Mouse (Mus musculus): ENCODE data around the gene Atp1a3.

Atp1a3 gene

DNA sequence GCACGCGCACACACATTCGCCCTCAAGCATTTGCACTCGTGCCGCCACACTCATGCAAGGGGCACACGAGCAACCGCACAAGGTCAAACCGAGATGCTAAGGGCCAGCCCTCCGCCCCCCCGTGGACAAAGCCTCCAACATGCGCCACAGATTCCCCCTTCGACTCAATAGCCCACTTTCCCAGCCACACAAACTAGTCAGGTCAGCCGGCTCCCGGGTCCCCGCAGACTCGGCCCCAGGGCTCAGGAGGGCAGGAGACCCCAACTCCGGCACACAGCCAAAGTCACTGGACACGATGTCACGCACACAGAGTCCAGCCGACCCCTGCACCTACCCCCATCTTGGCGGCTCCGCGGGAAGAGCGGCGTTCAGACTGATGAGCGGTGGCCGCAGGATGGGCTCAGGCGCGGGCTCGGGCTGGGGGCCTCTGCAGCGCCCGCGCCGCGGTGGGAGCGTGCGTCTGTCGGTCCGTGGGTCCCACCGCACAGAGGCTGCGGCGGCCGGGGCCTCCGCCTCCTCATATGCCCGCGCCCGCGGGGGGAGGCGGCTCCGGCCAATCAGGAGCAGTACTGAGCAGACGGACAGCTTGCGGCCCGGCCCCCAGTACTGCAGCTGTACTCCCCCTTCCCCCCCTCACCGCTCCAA, at the start of gene Atp1a3:
Gene Atp1a3 (minus strand): TSS at position 538 of the 645 bp plus-strand sequence.
- no peak for DNase-seq

GRCm38 (mm10) chr7:25052587-25052986, 46.8 kb upstream of the Atp1a3 start:
- no peak for DNase-seq

GRCm38 (mm10) chr7:25049295-25049930, 43.7 kb upstream of the Atp1a3 start:
- DNase-seq: no peak

DNA sequence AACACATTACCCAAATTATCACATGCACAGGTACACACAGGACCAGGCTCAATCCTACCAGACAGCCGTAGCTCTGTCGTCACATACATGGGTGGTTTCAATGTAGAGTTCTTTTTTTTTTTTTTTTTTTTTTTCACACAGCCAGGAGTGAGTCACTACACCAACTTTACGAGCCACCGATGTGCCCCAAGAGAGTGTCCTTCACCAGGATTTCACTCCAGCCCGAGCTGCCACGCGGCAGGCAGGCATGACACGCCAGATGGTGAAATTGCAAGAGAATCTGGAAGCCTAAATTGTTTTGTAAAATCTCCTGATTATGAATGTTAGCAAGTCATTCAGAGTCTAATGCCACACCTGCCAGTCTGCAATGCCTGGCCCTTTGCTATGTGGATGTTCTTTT, 41.6 kb upstream of the Atp1a3 start:
- DNase-seq: no peak

- peak in 1 of 2 experiments; percentile 53 for DNase-seq
Measured at GRCm38 (mm10) chr7:25044599-25044998, 38.8 kb upstream of the Atp1a3 start.

GRCm38 (mm10) chr7:25041921-25042320, 36.2 kb upstream of the Atp1a3 start:
- DNase-seq: peak in 1 of 2 experiments; percentile 46

DNA sequence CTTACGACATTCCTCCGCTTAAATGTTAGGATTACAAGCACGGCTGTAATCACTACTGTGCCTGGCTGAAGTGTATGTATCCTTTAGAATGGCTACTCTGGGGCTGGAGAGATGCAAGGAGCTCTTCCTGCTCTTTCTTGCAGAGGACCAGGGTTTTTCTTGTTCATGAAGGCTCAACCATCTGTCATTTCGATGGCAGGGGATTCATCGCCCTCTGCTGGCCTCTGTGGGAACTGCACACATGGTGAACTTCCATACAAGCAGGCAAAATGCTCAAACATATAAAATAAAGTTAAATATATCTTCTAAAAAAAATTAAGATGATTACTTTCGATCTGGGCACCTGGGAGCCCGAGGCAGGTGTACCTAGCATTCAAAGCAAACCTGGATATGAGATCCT, 30.2 kb upstream of the Atp1a3 start:
- peak; percentile 54 to 76 for DNase-seq

GRCm38 (mm10) chr7:25034796-25035195, 29.0 kb upstream of the Atp1a3 start:
- no peak for DNase-seq

DNA sequence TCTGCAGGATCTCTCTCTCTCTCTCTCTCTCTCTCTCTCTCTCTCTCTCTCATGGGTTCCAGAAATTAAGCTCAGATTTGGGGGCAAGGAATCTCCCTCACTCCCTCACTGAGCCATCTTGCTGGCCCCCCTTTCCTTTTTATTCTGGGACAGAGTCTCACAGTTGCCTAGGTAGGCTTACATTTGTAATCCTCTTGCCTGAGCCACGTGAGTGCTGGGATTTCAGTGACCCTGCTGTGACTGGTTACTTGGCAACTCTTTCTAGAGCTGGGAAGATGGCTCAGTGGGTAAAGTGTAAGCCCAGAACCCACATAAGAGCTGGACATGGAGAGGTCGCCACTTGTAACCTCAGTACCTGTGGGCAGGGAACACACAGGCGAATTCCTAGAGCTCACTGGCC, 25.8 kb upstream of the Atp1a3 start:
- no peak for DNase-seq

- peak; percentile 54 to 81 for DNase-seq
Measured at GRCm38 (mm10) chr7:25030032-25030753, 24.4 kb upstream of the Atp1a3 start.

- no peak for DNase-seq
Measured at GRCm38 (mm10) chr7:25026452-25026851, 20.7 kb upstream of the Atp1a3 start.

DNA sequence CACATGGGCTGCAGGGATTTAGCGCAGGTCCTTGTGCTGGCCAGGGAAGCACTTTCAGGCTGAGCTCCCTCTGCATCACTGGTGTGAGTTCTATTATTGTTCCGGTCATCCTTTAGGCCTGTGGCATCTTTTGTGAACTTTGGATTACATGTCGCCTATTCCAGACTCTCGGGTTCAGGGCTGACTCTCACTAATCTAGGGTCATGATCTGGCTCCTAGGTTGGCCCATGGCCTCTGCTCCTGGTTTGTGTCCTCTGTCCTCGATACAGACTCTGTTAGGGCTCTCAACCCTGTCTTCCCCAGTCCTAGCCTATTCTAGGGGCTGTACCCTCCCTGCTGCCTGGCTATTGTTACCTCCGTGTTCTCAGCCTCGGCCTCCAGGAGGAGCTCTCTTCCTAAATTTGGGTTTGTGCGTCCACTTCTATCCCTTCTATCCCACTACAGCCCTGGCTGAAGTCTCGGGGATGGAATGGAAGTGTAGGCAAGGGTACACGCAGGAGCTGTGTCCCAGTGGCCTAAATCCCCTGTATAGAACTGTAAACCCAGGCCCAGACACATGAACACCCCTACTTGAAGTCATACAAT, 20.2 kb upstream of the Atp1a3 start:
- peak in 1 of 2 experiments; percentile 34 for DNase-seq

DNA sequence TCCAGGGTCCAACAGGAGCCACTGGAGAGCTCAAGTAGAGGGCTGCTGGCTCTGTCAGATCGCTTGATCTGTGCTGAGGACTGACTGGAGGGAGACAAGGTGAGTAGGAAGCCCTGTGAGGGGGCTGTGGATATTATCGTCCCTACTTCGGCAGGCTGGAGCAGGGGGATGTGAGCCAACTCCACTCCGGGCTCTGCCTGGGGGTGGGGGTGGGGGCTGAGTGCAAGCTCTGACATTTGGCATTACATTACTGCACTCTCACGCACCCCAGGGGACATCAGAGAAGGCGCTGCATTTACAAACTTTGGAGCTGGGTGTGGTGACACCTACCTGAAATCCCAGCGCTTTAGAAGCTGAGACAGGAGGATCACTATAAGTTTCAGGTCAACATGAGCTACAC, 5.8 kb upstream of the Atp1a3 start:
- DNase-seq: no peak

DNA sequence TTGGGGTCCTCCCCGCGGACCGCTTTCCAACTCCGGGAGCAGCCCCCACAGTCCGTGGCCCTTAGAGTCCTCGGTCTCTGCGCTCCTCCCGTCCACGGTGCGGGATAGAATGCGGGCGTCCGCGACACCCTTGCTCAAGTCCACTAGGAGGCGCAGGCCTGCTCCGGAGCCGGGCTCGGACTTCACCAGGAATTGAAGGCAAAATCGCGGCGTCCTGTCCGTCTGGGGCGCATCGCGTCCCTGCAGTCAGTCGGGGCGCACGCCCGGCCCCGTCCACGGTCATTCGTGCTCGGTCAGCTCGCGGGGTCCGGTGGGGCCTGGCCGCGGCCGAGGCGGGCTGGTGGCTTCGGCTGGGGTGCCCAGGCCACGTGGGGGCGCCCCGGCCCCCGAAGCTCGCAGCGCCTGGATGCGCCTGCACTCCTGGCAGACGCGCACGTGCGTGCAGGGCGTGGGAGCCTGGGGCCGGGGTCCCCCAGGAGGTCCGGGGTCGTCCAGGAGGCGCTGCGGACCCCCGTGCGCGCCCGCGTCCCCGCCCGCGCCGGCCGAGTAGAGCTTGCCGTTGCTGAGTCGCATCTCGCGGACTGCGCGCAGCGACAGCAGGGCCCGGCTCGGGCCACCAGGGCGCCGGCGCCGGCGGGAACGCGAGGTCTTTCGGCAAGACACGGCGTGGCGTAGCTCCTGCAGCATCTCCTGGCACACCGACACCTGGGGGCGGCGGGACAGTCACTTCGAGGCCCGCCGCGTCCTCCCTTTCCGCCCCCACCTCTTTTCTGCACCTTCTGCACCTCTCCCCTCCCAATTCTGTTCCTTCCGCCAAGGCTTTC, 4.5 kb upstream of the Atp1a3 start:
- DNase-seq: peak; percentile 43 to 46

DNA sequence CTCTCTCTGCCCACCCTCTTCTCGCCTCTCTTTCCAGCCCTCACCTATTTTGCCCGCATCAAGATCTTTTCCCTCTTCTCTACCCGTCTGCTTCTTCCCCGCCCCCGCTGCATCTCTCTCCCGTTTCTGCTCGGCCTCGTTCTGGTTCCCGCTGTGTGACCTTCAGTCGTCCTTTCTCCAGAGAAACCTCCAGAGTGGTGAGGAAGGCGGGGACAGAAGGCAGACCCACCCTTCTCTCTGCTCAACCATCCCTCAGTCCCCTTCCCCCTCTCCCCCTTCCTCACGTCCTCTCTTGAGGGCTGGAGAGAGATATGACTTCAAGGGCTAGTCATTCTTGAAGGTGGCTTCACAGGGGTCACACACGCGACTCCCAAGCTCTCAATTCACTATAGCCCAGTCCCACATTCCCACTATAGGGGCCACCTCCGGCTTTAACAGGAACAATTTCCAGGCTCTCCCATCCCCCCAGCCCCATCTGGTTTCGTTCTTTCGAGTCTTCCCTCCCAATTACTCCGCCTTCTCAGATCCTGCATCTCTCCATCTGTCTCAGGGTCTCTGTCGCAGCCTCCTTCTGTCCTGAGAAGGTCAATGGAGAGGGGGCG, 3.4 kb upstream of the Atp1a3 start:
- no peak for DNase-seq

GRCm38 (mm10) chr7:25008635-25009034, 2.9 kb upstream of the Atp1a3 start:
- DNase-seq: peak; percentile 71 to 76

DNA sequence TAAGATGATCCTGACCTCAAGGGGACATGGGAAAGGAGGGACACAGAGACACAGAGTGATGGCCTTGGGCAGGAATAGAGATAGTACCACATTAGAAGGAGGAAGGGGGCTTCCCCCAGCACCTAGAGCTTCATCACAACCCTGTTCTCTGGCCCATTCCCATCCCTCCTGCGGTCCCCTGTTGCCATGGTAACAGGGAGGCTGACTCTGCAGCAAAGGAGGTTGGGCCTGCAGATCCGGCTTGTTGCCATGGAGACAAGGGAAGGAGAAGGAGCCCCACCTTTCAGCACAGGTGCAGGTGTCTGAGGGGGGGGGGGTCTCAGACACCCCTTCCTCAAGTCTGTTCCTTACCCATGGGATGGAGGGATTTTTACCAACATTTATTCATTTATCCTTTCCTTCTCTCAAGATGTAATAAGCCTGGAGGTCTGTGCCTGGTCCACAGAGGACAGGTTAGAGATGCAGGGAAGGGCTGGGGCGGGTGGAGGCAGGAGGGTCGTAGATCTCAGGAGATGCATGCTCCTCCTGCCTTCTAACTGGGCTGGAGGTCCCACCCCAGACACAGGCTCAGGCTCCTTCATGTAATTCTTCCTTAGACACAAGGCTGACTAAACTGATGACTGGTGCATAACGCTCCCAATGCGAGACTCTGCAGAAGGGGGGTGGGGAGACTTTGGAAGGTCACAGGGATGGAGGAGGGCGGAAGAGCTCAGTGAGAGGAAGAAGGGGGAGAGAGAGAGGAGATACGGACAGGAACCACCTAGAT, 2.0 kb upstream of the Atp1a3 start:
- DNase-seq: no peak

GRCm38 (mm10) chr7:25006586-25007364, 1.0 kb upstream of the Atp1a3 start:
- no peak for DNase-seq

GRCm38 (mm10) chr7:25006171-25006570, 413 bp upstream of the Atp1a3 start:
- peak in 1 of 2 experiments; percentile 20 for DNase-seq

- DNase-seq: no peak
Measured at GRCm38 (mm10) chr7:25004806-25005205, 952 bp downstream of the Atp1a3 start.

All from kidney, postnatal 25 days (tissue).